Mouse (Mus musculus): ENCODE results near the gene Mbd3. TPM values are rescaled to one million over a fixed set of nuclear protein-coding genes. Genes with fewer than 3 reads are reported as not detected.
A peak's percentile ranks its signal among the peaks of the same experiment; 100 is the strongest.

Mbd3 gene
- 127 and 139 TPM in 2 replicates for total RNA-seq (2021)
- long read RNA-seq, transcript Mbd3-204 (7 exons, 1,566 nt) = major isoform, 126 of 285 reads
- long read RNA-seq, transcript Mbd3-201 (7 exons, 1,662 nt) = minor isoform, 42 of 285 reads
- long read RNA-seq, transcript Mbd3-203 (7 exons, 1,222 nt) = minor isoform, 6 of 285 reads
- long read RNA-seq, partial matches to known transcripts = 78 of 285 reads
- long read RNA-seq, other reads (novel, unspliced or antisense) = 31 of 285 reads

GRCm38 (mm10) chr10:80399191-80399972 lies at the start of gene Mbd3:
Gene Mbd3, minus strand, starts transcription at chr10:80399550.
- DNase-seq = peak; percentile 100

GRCm38 (mm10) chr10:80445898-80446601 lies 46.7 kb upstream of the Mbd3 start:
- DNase-seq = peak; percentile 79

GRCm38 (mm10) chr10:80445052-80445451 lies 45.7 kb upstream of the Mbd3 start:
- DNase-seq = no peak

- DNase-seq = peak; percentile 49
Measured at GRCm38 (mm10) chr10:80444339-80445045, 45.1 kb upstream of the Mbd3 start.

- no peak for DNase-seq
Measured at GRCm38 (mm10) chr10:80443575-80444278, 44.4 kb upstream of the Mbd3 start.

- no peak for DNase-seq
Measured at GRCm38 (mm10) chr10:80442989-80443388, 43.6 kb upstream of the Mbd3 start.

- no peak for DNase-seq
Measured at GRCm38 (mm10) chr10:80441598-80441997, 42.2 kb upstream of the Mbd3 start.

GRCm38 (mm10) chr10:80440031-80440430 lies 40.7 kb upstream of the Mbd3 start:
- DNase-seq = no peak

GRCm38 (mm10) chr10:80437973-80438372 lies 38.6 kb upstream of the Mbd3 start:
- no peak for DNase-seq

- no peak for DNase-seq
Measured at GRCm38 (mm10) chr10:80436276-80436675, 36.9 kb upstream of the Mbd3 start.

- peak; percentile 26 for DNase-seq
Measured at GRCm38 (mm10) chr10:80435764-80436163, 36.4 kb upstream of the Mbd3 start.

- no peak for DNase-seq
Measured at GRCm38 (mm10) chr10:80434823-80435222, 35.5 kb upstream of the Mbd3 start.

- no peak for DNase-seq
Measured at GRCm38 (mm10) chr10:80434233-80434592, 34.9 kb upstream of the Mbd3 start.

GRCm38 (mm10) chr10:80433513-80434232 lies 34.3 kb upstream of the Mbd3 start, which contains the start of gene Tcf3:
Gene Tcf3, minus strand, starts transcription at chr10:80433647.
- peak; percentile 97 for DNase-seq

- peak; percentile 42 for DNase-seq
Measured at GRCm38 (mm10) chr10:80432936-80433512, 33.7 kb upstream of the Mbd3 start.

- no peak for DNase-seq
Measured at GRCm38 (mm10) chr10:80432387-80432785, 33.0 kb upstream of the Mbd3 start.

- DNase-seq = no peak
Measured at GRCm38 (mm10) chr10:80431570-80432386, 32.4 kb upstream of the Mbd3 start.

GRCm38 (mm10) chr10:80430375-80430980 lies 31.1 kb upstream of the Mbd3 start:
- DNase-seq = no peak

- no peak for DNase-seq
Measured at GRCm38 (mm10) chr10:80429800-80430199, 30.4 kb upstream of the Mbd3 start.

All from adrenal gland, postnatal 25 days (tissue).